8 mouse cellular contexts compared by ENCODE assay signal in the genomic region with DNA sequence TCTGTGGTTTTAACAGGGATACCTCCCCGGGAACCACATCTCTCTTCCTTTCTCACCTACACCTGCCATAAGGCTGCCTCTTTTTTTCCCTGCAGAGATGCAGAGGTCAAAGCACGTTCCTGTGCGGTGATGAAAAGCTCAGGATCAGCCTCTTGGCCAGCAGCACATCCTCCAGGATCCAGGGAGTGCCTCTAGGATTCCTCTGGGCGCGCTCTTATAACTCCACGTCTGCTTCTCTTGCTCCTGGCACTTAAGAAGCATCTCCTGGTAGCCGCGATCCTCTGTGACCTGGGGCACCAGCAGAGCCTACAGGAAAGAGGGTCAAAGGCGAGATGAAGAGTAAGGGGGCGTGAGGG. TPM values are rescaled to one million over a fixed set of nuclear protein-coding genes. Genes with fewer than 3 reads are reported as not detected.
DNase-seq lines count a peak whose midpoint lies in the region; ATAC-seq and TF ChIP-seq lines count a peak whose summit lies in the region.

No protein-coding gene starts in this region.

- H3K27ac ChIP-seq in lung, embryonic 16.5 days (ENCODE audit: low read length): no peak overlapping the region
- no peak overlapping the region for H3K27ac ChIP-seq in limb, embryonic 15.5 days
- no peak overlapping the region for H3K27ac ChIP-seq in stomach, postnatal 0 days (replicated peaks)

- H3K36me3 ChIP-seq in lung, embryonic 16.5 days (ENCODE audit: control insufficient read depth, insufficient read depth, low read length): no peaks in the 10 kb centered on the region
- no peaks in the 10 kb centered on the region for H3K36me3 ChIP-seq in limb, embryonic 15.5 days
- H3K36me3 ChIP-seq in stomach, postnatal 0 days (ENCODE audit: control insufficient read depth, insufficient read depth, low read length): no peaks in the 10 kb centered on the region

- no peak for DNase-seq in cerebellum, postnatal 4 days (ENCODE audit: low spot score in 2 of 2)
- DNase-seq in lung, adult 18-20 months: no peak
- DNase-seq in stomach, postnatal 0 days (ENCODE audit: low spot score): no peak
- no peak for DNase-seq in spleen, adult 12 weeks (ENCODE audit: low spot score)
- DNase-seq in gastrocnemius, postnatal 10 days: no peak

- H3K4me3 ChIP-seq in lung, embryonic 16.5 days (ENCODE audit: low read length): peak overlapping the region; percentile 53
- H3K4me3 ChIP-seq in limb, embryonic 15.5 days: peak overlapping the region; percentile 53
- H3K4me3 ChIP-seq in stomach, postnatal 0 days (ENCODE audit: low read depth, low read length): peak overlapping the region; percentile 45

- WGBS in lung, embryonic 16.5 days: 2% methylated on average over 10 of the region's 10 CpGs
- WGBS in limb, embryonic 15.5 days: 3% methylated on average over 10 of the region's 10 CpGs
- 2% methylated on average over 10 of the region's 10 CpGs for WGBS in stomach, postnatal 0 days

- ATAC-seq in cerebellum, adult (ENCODE audit: insufficient number of reproducible peaks, low FRiP score, low TSS enrichment): peak; percentile 18; the same call in 1 of the 2 replicates
- no peak for ATAC-seq in lung, embryonic 16.5 days (ENCODE audit: low read depth)
- no peak for ATAC-seq in limb, embryonic 15.5 days (ENCODE audit: insufficient number of reproducible peaks, low FRiP score, low TSS enrichment, low read depth)
- ATAC-seq in stomach, postnatal 0 days (ENCODE audit: low FRiP score, low TSS enrichment): no peak

- H3K27me3 ChIP-seq in lung, embryonic 16.5 days (ENCODE audit: control insufficient read depth, insufficient read depth, low read depth, low read length): peaks cover 28% of the 10 kb centered on the region
- peaks cover 56% of the 10 kb centered on the region for H3K27me3 ChIP-seq in limb, embryonic 15.5 days
- H3K27me3 ChIP-seq in stomach, postnatal 0 days (ENCODE audit: control insufficient read depth, insufficient read depth, low read length): peaks cover 6% of the 10 kb centered on the region; the same call in 1 of the 2 replicates

- TF ChIP-seq CTCF in stomach, postnatal 0 days (IDR thresholded peaks at IDR 0.05; ENCODE audit: low read depth): no peak

- H3K4me2 ChIP-seq in lung, embryonic 16.5 days (ENCODE audit: low read depth, low read length): peak overlapping the region; percentile 88
- H3K4me2 ChIP-seq in limb, embryonic 15.5 days: peak overlapping the region; percentile 94
- peak overlapping the region; percentile 66 for H3K4me2 ChIP-seq in stomach, postnatal 0 days (replicated peaks; ENCODE audit: low read depth)

- H3K9ac ChIP-seq in lung, embryonic 16.5 days (ENCODE audit: low read length): no peak overlapping the region; the same call in 1 of the 2 replicates
- peak overlapping the region; percentile 39; the same call in 1 of the 2 replicates for H3K9ac ChIP-seq in limb, embryonic 15.5 days
- no peak overlapping the region for H3K9ac ChIP-seq in stomach, postnatal 0 days (ENCODE audit: low read length)

- no peak for TF ChIP-seq EP300 in stomach, postnatal 0 days (optimal IDR thresholded peaks at IDR 0.05)

- no peaks in the 10 kb centered on the region for H3K9me3 ChIP-seq in lung, embryonic 16.5 days (ENCODE audit: control insufficient read depth, low read length)
- H3K9me3 ChIP-seq in limb, embryonic 15.5 days: no peaks in the 10 kb centered on the region
- no peaks in the 10 kb centered on the region for H3K9me3 ChIP-seq in stomach, postnatal 0 days (ENCODE audit: control insufficient read depth, low read length)

- peaks cover 11% of the 10 kb centered on the region; the same call in 1 of the 2 replicates for H3K4me1 ChIP-seq in lung, embryonic 16.5 days (replicated peaks; ENCODE audit: control insufficient read depth, insufficient read depth, low read length)
- H3K4me1 ChIP-seq in limb, embryonic 15.5 days: peaks cover 16% of the 10 kb centered on the region
- H3K4me1 ChIP-seq in stomach, postnatal 0 days (replicated peaks; ENCODE audit: control insufficient read depth, insufficient read depth): no peaks in the 10 kb centered on the region; the same call in 1 of the 2 replicates

RNA-seq across cellular contexts. Expression of a gene that starts 0.4 kb away (rescaled TPM):
- 0.10 TPM in 1 of 2 replicates, not detected in the other for polyA plus RNA-seq in lung, embryonic 16.5 days (2015; fragmentation: Nextera tagmentation; extraction: Ambion mirVana)
- polyA plus RNA-seq in limb, embryonic 15.5 days (2015; fragmentation: Nextera tagmentation; extraction: Ambion mirVana): 0.47 and 0.52 TPM in 2 replicates
- 0.23 and 0.25 TPM in 2 replicates for polyA plus RNA-seq in stomach, postnatal 0 days (2015; fragmentation: Nextera tagmentation; extraction: Ambion mirVana)
- total RNA-seq in gastrocnemius, postnatal 10 days (2021): under 1 TPM in 1 of 2 experiments, not detected in 1; 0.14 TPM
